Mouse (Mus musculus) bone marrow macrophage, adult 2 months (primary cell): ENCODE measurements at regions not wholly inside any gene's neighbourhood (a gene's known extent, or its start where the extent isn't known, plus 50 kb on each side); places are given as distances from the start of the nearest gene placed in this dataset.

Experiments used
- CTCF ChIP-seq: IDR thresholded peaks from 2 replicates; pipeline ENCODE4 v1.5.1; 2012; ENCODE audit warnings: low read depth, mild to moderate bottlenecking, low read length, moderate library complexity
- POLR2A ChIP-seq: IDR thresholded peaks from 2 replicates; pipeline ENCODE4 v1.6.1; 2012; ENCODE audit warnings: mild to moderate bottlenecking, low read depth, low read length, borderline replicate concordance

- TF ChIP-seq CTCF (no peak), POLR2A (no peak)
Measured at GRCm38 (mm10) chr9:104474831-104475230, 72.3 kb upstream of the Cpne4 start.
